Mouse (Mus musculus): ENCODE results near the gene Mef2d. TPM values are rescaled to one million over a fixed set of nuclear protein-coding genes. Genes with fewer than 3 reads are reported as not detected.

Mef2d gene
- polyA plus RNA-seq, 1 experiment = 2.6 TPM

DNA sequence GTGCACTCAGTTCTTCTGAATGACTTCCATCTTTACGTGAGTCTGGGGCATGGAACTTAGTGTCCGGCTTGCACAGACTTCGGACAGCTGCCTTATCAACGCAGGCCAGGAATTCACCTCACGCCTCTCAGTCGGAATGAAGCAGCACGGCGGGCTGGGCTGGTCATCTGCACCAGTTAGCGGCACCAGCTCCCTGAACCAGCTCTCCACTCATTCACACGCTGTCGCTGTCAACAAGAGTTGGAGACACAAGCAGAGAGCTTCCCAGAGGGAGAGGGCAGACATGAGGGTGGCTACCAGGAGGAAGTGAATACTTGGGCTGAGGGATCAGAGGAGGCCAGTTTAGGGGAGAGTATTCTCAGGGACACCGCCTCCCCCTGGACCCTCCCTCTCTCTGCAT lies 27.8 kb upstream of the Mef2d start:
- H3K27me3 ChIP-seq (ENCODE audit: control insufficient read depth) = no peaks in the 10 kb centered on the region
- H3K36me3 ChIP-seq (ENCODE audit: control insufficient read depth) = peaks cover 94% of the 10 kb centered on the region
- H3K4me3 ChIP-seq (replicated peaks) = no peak overlapping the region
- TF ChIP-seq GATA1 (IDR thresholded peaks at IDR 0.05; ENCODE audit: low read length) (no peak), TAL1 (IDR thresholded peaks at IDR 0.05; ENCODE audit: low read length) (no peak)
- no peaks in the 10 kb centered on the region for H3K4me1 ChIP-seq (ENCODE audit: control insufficient read depth)
- no peaks in the 10 kb centered on the region for H3K9me3 ChIP-seq (ENCODE audit: control insufficient read depth, low read length)

DNA sequence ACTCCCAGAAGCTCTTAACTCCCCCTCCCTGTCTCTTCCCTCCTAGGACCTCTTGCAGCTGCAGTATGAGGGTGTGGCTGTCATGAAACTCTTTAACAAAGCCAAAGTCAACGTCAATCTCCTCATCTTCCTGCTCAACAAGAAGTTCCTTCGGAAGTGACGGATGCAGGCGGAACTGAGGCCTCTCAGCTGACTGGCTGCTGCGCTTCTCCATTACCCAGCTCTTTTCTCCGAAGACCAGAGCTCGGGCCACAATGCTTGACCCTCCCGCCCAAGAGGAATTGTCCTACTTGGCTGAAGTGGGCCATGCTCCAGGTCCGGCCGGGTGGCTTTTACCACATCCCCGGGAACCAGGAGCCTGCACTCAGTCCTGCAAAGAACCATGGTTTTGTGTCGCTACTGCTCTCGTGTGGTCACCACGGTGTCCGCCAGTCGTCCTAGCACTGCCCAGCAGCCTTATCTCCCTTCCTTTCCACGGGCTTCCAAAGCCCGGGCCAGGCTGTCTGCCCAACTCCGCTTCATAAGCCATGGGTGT lies 22.0 kb upstream of the Mef2d start:
- no peaks in the 10 kb centered on the region for H3K9me3 ChIP-seq (ENCODE audit: control insufficient read depth, low read length)
- no peaks in the 10 kb centered on the region for H3K27me3 ChIP-seq (ENCODE audit: control insufficient read depth)
- H3K4me1 ChIP-seq (ENCODE audit: control insufficient read depth) = no peaks in the 10 kb centered on the region
- TF ChIP-seq GATA1 (IDR thresholded peaks at IDR 0.05; ENCODE audit: low read length) (no peak), TAL1 (IDR thresholded peaks at IDR 0.05; ENCODE audit: low read length) (no peak)
- H3K36me3 ChIP-seq (ENCODE audit: control insufficient read depth) = peaks cover 62% of the 10 kb centered on the region
- no peak overlapping the region for H3K4me3 ChIP-seq (replicated peaks)

GRCm38 (mm10) chr3:88121164-88122131 lies 20.7 kb upstream of the Mef2d start:
- no peak for TF ChIP-seq GATA1 (IDR thresholded peaks at IDR 0.05; ENCODE audit: low read length)
- TF ChIP-seq TAL1 (IDR thresholded peaks at IDR 0.05; ENCODE audit: low read length) = no peak
- H3K4me1 ChIP-seq (ENCODE audit: control insufficient read depth) = no peaks in the 10 kb centered on the region
- no peak overlapping the region for H3K4me3 ChIP-seq (replicated peaks)
- no peaks in the 10 kb centered on the region for H3K27me3 ChIP-seq (ENCODE audit: control insufficient read depth)
- peaks cover 51% of the 10 kb centered on the region for H3K36me3 ChIP-seq (ENCODE audit: control insufficient read depth)
- H3K9me3 ChIP-seq (ENCODE audit: control insufficient read depth, low read length) = no peaks in the 10 kb centered on the region

GRCm38 (mm10) chr3:88125195-88125594 lies 17.0 kb upstream of the Mef2d start:
- Histone ChIP-seq H3K9me3 (ENCODE audit: control insufficient read depth, low read length) (no peaks in the 10 kb centered on the region), H3K27me3 (ENCODE audit: control insufficient read depth) (no peaks in the 10 kb centered on the region), H3K36me3 (ENCODE audit: control insufficient read depth) (peaks cover 15% of the 10 kb centered on the region), H3K4me1 (ENCODE audit: control insufficient read depth) (no peaks in the 10 kb centered on the region), H3K4me3 (replicated peaks) (no peak overlapping the region)
- TF ChIP-seq GATA1 (IDR thresholded peaks at IDR 0.05; ENCODE audit: low read length) (no peak), TAL1 (IDR thresholded peaks at IDR 0.05; ENCODE audit: low read length) (no peak)

GRCm38 (mm10) chr3:88126181-88126580 lies 16.0 kb upstream of the Mef2d start:
- Histone ChIP-seq H3K36me3 (ENCODE audit: control insufficient read depth) (peaks cover 5% of the 10 kb centered on the region), H3K4me1 (ENCODE audit: control insufficient read depth) (no peaks in the 10 kb centered on the region), H3K27me3 (ENCODE audit: control insufficient read depth) (no peaks in the 10 kb centered on the region), H3K9me3 (ENCODE audit: control insufficient read depth, low read length) (no peaks in the 10 kb centered on the region), H3K4me3 (replicated peaks) (no peak overlapping the region)
- TF ChIP-seq GATA1 (IDR thresholded peaks at IDR 0.05; ENCODE audit: low read length) = no peak
- TF ChIP-seq TAL1 (IDR thresholded peaks at IDR 0.05; ENCODE audit: low read length) = no peak

GRCm38 (mm10) chr3:88127636-88128035 lies 14.5 kb upstream of the Mef2d start:
- Histone ChIP-seq H3K36me3 (ENCODE audit: control insufficient read depth) (no peaks in the 10 kb centered on the region), H3K9me3 (ENCODE audit: control insufficient read depth, low read length) (no peaks in the 10 kb centered on the region), H3K27me3 (ENCODE audit: control insufficient read depth) (no peaks in the 10 kb centered on the region), H3K4me3 (replicated peaks) (no peak overlapping the region), H3K4me1 (ENCODE audit: control insufficient read depth) (no peaks in the 10 kb centered on the region)
- TF ChIP-seq GATA1 (IDR thresholded peaks at IDR 0.05; ENCODE audit: low read length) (no peak), TAL1 (IDR thresholded peaks at IDR 0.05; ENCODE audit: low read length) (no peak)

DNA sequence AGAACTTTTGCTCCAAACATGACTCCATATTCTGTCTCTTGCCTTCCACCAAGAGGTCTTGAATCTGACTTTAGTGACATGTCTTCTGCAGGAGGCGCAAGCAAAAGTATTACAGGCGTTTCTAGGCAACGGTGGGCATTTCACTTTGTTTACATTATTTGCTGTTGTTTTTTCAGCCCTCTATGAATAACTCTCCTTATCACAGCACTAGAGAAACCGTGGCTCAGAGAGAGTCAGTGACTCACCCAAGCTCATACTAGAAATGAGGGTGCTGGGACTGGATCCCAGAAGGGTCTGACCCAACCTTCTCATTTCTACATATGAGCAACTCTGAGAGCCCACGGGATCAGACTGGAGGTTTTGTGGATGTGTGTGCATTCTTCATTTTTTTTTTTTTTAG lies 14.1 kb upstream of the Mef2d start:
- H3K4me3 ChIP-seq (replicated peaks) = no peak overlapping the region
- no peak for TF ChIP-seq GATA1 (IDR thresholded peaks at IDR 0.05; ENCODE audit: low read length)
- TF ChIP-seq TAL1 (IDR thresholded peaks at IDR 0.05; ENCODE audit: low read length) = no peak
- no peaks in the 10 kb centered on the region for H3K4me1 ChIP-seq (ENCODE audit: control insufficient read depth)
- H3K27me3 ChIP-seq (ENCODE audit: control insufficient read depth) = no peaks in the 10 kb centered on the region
- H3K36me3 ChIP-seq (ENCODE audit: control insufficient read depth) = no peaks in the 10 kb centered on the region
- no peaks in the 10 kb centered on the region for H3K9me3 ChIP-seq (ENCODE audit: control insufficient read depth, low read length)

- H3K4me3 ChIP-seq (replicated peaks) = no peak overlapping the region
- H3K27me3 ChIP-seq (ENCODE audit: control insufficient read depth) = no peaks in the 10 kb centered on the region
- no peak for TF ChIP-seq GATA1 (IDR thresholded peaks at IDR 0.05; ENCODE audit: low read length)
- H3K4me1 ChIP-seq (ENCODE audit: control insufficient read depth) = no peaks in the 10 kb centered on the region
- H3K9me3 ChIP-seq (ENCODE audit: control insufficient read depth, low read length) = no peaks in the 10 kb centered on the region
- no peaks in the 10 kb centered on the region for H3K36me3 ChIP-seq (ENCODE audit: control insufficient read depth)
Measured at GRCm38 (mm10) chr3:88129006-88129405, 13.2 kb upstream of the Mef2d start.

- Histone ChIP-seq H3K36me3 (ENCODE audit: control insufficient read depth) (no peaks in the 10 kb centered on the region), H3K4me3 (replicated peaks) (no peak overlapping the region), H3K27me3 (ENCODE audit: control insufficient read depth) (no peaks in the 10 kb centered on the region), H3K9me3 (ENCODE audit: control insufficient read depth, low read length) (no peaks in the 10 kb centered on the region), H3K4me1 (ENCODE audit: control insufficient read depth) (no peaks in the 10 kb centered on the region)
- TF ChIP-seq TAL1 (IDR thresholded peaks at IDR 0.05; ENCODE audit: low read length) = no peak
Measured at GRCm38 (mm10) chr3:88131071-88131470, 11.1 kb upstream of the Mef2d start.
